Mouse (Mus musculus) ES-E14 (cell line): ENCODE data around the gene 1700020D05Rik.

Experiments
- HCFC1 ChIP-seq: IDR thresholded peaks from 2 replicates; pipeline ENCODE4 v1.6.1; 2012; ENCODE audit warnings: low read length, inconsistent platforms, borderline replicate concordance; ENCODE audit not compliant: insufficient read depth
- MAFK ChIP-seq: IDR thresholded peaks from 2 replicates; pipeline ENCODE4 v1.6.1; 2014; ENCODE audit warnings: mild to moderate bottlenecking, low read depth, low read length, inconsistent platforms; ENCODE audit not compliant: insufficient read depth
- ZC3H11A ChIP-seq: IDR thresholded peaks from 2 replicates; pipeline ENCODE4 v1.6.1; 2012; ENCODE audit warnings: low read depth, mild to moderate bottlenecking, inconsistent platforms, low read length, borderline replicate concordance
- ZNF384 ChIP-seq: IDR thresholded peaks from 2 replicates; pipeline ENCODE4 v1.6.1; 2012; ENCODE audit warnings: low read depth, low read length, inconsistent platforms

DNA sequence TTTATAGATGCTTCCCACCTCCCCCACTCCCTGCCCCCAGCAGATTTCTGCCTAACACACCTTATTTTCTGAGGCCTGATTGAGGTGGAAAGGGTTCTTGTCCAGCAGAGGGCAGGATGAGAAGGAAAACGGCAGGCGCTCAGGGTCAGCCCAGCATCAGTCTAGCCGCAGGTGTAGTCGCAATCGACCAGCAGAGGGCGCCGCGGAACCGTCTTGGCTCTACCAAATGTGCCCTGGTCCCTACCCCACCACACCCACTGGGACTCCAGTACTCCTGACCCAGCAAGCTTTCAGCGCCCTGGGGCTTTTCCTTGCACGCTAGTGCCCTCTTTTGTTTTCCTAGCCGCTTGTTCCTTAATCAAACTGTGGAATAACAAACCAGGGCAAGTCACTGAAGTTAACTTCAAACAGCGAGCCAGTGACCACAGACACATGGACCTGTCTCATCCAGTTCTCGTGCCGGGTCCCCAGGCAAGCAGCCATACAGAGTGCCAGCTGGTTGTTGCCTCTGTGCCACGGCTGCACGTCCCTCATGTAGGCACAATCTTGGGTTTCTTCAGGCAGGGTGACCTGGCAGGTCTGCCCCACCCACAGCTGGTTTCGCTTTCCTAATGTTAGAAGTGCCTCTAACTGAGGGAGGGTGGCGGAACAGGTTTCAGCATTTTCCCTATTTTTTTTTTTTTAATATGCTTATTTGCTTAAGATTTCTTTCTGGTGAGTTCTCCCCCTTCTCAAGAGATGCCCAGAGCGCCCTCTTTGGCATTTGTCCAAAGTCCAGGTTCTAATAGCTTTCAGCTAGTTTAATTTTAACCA lies 25.9 kb upstream of the 1700020D05Rik start:
- peak; percentile 70; the same call in 1 of the 2 replicates for TF ChIP-seq ZC3H11A
- no peak for TF ChIP-seq ZNF384
- TF ChIP-seq HCFC1, result 0 out of 2 replicates have a peak, but pooled peaks have one; percentile 48
- TF ChIP-seq MAFK, result 0 out of 2 replicates have a peak, but pooled peaks have one; percentile 21
